Mouse (Mus musculus): ENCODE data around the gene Rnf8.

The Rnf8 gene

GRCm38 (mm10) chr17:29681669-29682068 lies 67.1 kb downstream of the Rnf8 start:
- DNase-seq, result no peak

DNA sequence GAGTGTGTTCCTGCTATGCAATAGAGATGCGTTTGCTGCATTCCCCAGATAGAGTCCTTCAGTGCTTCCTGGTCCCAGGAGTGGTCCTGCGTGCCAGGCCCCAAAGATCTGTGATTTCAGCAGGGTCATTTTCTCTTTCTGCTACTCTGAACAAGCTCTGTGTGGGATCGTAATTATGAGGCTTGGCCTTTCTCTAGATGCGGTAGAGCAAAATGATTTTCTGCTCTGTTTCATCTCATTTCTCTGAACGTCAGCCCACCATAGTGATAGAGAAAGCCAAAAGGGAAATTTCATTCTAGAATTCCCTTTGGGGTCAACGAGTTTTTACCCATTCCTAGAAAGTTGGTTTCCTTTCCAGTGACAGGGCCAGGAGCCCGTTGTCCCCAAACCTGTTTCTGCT lies 67.7 kb downstream of the Rnf8 start:
- no peak for DNase-seq

GRCm38 (mm10) chr17:29683127-29683526 lies 68.5 kb downstream of the Rnf8 start:
- DNase-seq, result no peak

GRCm38 (mm10) chr17:29684275-29684674 lies 69.7 kb downstream of the Rnf8 start:
- DNase-seq, result no peak

- DNase-seq, result no peak
Observed at GRCm38 (mm10) chr17:29686771-29687170, 72.2 kb downstream of the Rnf8 start.

- no peak for DNase-seq
Observed at GRCm38 (mm10) chr17:29687373-29687772, 72.8 kb downstream of the Rnf8 start.

DNA sequence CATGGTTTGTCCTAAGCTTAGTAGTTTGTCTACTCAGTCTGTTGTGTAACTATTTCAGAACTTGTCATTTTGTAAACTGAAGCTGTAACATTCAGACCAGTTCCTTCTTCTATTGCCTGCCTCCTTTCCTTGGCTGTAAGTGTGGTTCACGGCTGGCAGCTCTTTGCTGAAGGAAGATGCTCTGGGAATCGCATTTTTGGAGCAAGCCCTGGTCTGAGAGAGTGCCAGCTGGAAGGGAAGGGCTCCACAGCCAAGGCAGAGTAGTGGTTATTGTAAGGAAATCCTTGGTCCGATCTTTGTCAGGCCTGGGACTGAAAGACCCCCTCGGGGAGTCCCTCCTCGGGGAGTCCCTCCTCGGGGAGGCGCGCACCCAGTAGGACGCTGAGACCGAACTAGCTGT lies 74.0 kb downstream of the Rnf8 start:
- no peak for DNase-seq

DNA sequence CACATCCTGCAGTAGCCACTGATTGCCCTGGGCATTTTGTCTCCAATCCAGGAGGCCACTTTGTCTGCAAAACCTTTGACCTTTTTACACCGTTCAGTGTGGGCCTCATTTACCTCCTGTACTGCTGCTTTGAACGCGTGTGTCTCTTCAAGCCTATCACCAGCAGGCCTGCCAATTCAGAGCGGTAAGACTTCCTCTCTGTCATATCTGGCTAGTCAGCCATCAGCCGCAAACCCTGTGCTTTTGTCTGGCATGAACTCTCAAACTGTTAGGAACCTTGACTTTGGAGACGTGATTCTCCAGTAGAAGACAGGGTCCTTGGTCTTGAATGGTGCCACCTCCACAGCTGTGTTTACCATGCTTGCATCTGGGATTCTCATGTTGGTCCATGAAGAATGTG lies 75.7 kb downstream of the Rnf8 start:
- no peak for DNase-seq

DNA sequence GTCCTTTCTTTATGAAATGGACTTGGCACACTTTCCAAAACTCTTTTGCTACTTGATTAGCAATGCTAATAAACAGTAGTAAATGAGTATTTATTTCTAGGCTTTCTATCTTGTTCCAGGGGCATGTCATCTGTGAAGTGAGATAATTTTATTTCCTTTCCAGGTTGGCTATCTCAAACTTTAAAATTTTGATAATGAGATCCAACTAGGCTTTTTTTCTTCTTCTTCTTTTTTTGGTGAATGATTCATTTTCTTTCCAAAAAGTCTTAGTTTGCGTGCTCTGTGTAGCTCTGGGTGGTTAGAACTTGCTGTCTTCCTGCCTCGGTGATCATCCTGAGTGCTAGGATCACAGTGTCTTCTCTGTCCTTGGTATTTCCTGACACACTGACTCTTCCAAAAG lies 78.2 kb downstream of the Rnf8 start:
- no peak for DNase-seq

DNA sequence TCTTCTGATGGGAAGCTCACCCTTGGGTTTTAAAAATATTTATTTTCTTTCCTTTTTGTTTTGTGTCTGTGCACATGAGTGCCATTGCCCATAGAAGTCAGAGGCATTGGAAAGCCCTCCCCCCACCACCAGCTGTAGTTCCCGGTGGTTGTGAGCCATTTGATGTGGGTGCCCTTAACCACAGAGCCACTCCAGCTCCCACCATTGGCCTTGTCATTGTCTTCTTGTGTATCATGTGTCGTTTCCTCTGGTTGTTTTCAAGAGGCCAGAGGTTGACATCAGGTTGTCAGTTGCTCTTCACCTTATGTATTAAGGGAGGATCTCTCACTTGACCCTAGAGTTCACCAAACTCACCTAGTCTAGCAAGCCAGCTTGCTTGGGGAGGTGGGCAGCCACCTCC lies 79.0 kb downstream of the Rnf8 start:
- no peak for DNase-seq

- no peak for DNase-seq
Observed at GRCm38 (mm10) chr17:29694516-29694915, 79.9 kb downstream of the Rnf8 start.
